Mouse (Mus musculus): ENCODE data around the gene Snx21. TPM values are rescaled to one million over a fixed set of nuclear protein-coding genes. Genes with fewer than 3 reads are reported as not detected.

The Snx21 gene
- polyA plus RNA-seq, 1 experiment from 2014 or later = 9.9 TPM

DNA sequence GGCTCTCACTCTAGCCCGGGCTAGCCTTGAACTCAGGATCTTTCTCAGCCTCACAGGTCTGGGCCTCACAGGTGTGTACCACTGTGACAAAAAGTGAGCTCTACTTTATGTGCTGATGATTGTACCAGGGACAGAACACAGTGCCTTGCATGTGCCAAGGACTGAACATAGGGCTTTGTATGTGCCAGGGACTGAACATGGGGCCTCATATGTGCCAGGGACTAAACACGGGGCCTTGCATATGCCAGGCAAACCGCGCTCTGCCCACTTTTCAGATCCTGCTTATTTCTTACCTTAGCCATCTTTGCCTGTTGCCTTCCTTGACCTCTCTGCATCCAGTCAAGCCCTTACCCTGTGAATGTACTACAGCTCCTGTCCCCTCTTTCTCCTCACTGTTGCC is 23.7 kb upstream of the Snx21 start:
- Histone ChIP-seq H3K9ac (replicated peaks; ENCODE audit: low read length) (no peak overlapping the region), H3K27ac (replicated peaks; ENCODE audit: low read depth, low read length) (no peak overlapping the region), H3K27me3 (ENCODE audit: control insufficient read depth, insufficient read depth, low read length) (no peaks in the 10 kb centered on the region), H3K9me3 (replicated peaks; ENCODE audit: control insufficient read depth, low read length) (no peaks in the 10 kb centered on the region), H3K4me3 (ENCODE audit: low read depth, low read length) (no peak overlapping the region), H3K36me3 (replicated peaks; ENCODE audit: control insufficient read depth, insufficient read depth, low read depth, low read length) (peaks cover 20% of the 10 kb centered on the region), H3K4me2 (ENCODE audit: low read depth, low read length) (no peak overlapping the region), H3K4me1 (ENCODE audit: control insufficient read depth, insufficient read depth, low read length) (no peaks in the 10 kb centered on the region)
- ATAC-seq (replicated peaks; ENCODE audit: insufficient number of reproducible peaks, low FRiP score, low TSS enrichment, low read depth) (no peak), DNase-seq (ENCODE audit: low spot score) (no peak)
- 96% methylated on average over 4 of the region's 4 CpGs for WGBS

DNA sequence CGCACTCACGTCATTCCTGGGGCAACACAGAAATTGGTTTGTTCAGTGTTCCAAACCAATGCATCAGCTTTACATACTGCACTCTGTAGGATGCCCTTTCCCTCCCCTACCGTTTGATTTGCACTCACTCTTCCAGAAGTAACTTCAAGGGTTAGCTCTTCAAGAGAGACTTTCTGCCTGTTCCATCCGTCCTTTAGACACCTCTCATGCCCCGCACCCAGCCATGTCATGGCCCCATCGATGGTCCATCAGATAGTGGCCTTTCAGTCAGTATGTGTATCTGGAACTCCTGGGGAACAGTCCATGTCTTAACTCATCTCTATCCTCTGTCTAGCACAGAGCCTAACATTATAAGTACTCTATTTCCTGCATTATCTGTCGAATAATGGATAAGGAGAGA is 23.0 kb upstream of the Snx21 start:
- H3K27me3 ChIP-seq (ENCODE audit: control insufficient read depth, insufficient read depth, low read length) = no peaks in the 10 kb centered on the region
- H3K4me1 ChIP-seq (ENCODE audit: control insufficient read depth, insufficient read depth, low read length) = no peaks in the 10 kb centered on the region
- ATAC-seq (replicated peaks; ENCODE audit: insufficient number of reproducible peaks, low FRiP score, low TSS enrichment, low read depth) = no peak
- no peak overlapping the region for H3K4me3 ChIP-seq (ENCODE audit: low read depth, low read length)
- H3K27ac ChIP-seq (replicated peaks; ENCODE audit: low read depth, low read length) = no peak overlapping the region
- H3K36me3 ChIP-seq (replicated peaks; ENCODE audit: control insufficient read depth, insufficient read depth, low read depth, low read length) = peaks cover 20% of the 10 kb centered on the region
- no peak overlapping the region for H3K4me2 ChIP-seq (ENCODE audit: low read depth, low read length)
- H3K9ac ChIP-seq (replicated peaks; ENCODE audit: low read length) = no peak overlapping the region
- 87% methylated on average over 7 of the region's 7 CpGs for WGBS
- DNase-seq (ENCODE audit: low spot score) = no peak
- no peaks in the 10 kb centered on the region for H3K9me3 ChIP-seq (replicated peaks; ENCODE audit: control insufficient read depth, low read length)

DNA sequence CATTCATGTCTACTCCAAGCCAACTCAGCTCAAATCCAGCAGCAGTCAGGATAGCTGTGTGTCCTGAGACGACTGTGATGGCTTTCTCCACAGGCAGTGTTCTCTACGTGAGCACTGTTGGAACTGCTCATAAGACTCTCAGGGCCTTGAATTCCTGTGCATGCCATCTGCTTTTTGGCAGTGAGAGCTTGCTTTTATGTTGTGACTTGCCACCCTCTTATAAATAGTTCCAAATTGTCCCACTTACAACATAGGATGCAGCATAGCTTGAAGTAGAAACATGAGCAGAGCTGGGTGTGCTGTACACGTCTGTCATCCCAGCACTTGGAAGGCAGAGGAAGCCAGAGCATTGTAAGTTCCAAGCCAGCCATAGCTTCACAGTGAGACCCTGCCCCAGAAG is 19.8 kb upstream of the Snx21 start:
- DNase-seq (ENCODE audit: low spot score) (no peak), ATAC-seq (replicated peaks; ENCODE audit: insufficient number of reproducible peaks, low FRiP score, low TSS enrichment, low read depth) (no peak)
- no peak overlapping the region for H3K4me2 ChIP-seq (ENCODE audit: low read depth, low read length)
- no peak overlapping the region for H3K9ac ChIP-seq (replicated peaks; ENCODE audit: low read length)
- H3K36me3 ChIP-seq (replicated peaks; ENCODE audit: control insufficient read depth, insufficient read depth, low read depth, low read length) = peaks cover 10% of the 10 kb centered on the region
- H3K27me3 ChIP-seq (ENCODE audit: control insufficient read depth, insufficient read depth, low read length) = no peaks in the 10 kb centered on the region
- no peaks in the 10 kb centered on the region for H3K9me3 ChIP-seq (replicated peaks; ENCODE audit: control insufficient read depth, low read length)
- 83% methylated on average over 3 of the region's 3 CpGs for WGBS
- H3K4me3 ChIP-seq (ENCODE audit: low read depth, low read length) = no peak overlapping the region
- H3K27ac ChIP-seq (replicated peaks; ENCODE audit: low read depth, low read length) = no peak overlapping the region
- no peaks in the 10 kb centered on the region for H3K4me1 ChIP-seq (ENCODE audit: control insufficient read depth, insufficient read depth, low read length)

DNA sequence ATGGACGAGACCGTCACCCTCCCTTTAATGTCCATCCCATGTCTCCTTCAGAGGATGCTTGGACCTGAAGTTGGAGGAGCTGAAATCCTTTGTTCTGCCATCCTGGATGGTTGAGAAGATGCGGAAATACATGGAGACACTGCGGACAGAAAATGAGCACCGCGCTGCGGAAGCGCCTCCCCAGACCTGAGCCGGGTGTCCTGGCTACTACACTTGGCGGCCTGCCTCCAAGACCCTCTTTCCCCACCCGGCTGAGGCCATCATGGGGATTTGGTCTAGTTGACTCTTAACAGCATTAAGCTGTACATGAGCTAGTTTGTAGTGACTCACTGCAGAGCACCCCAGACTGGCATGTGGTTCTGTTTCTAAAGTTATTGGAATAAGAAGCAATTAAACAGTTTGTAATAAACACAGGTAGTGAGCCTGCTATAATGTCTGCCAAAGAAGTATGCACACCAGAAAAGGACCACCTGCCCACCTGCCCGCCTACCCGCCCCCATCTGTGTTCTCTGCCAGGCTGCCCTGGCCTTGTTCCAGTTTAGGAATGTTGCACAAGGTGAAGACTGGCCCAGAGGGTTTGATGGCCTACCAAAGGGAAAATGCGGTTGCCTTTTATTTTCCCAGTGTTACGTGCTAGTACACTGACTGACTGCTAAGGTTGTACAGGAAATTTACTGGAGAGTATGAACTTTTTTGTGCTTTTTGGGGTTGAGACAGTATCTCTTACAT is 17.6 kb upstream of the Snx21 start:
- DNase-seq (ENCODE audit: low spot score) (no peak), ATAC-seq (replicated peaks; ENCODE audit: insufficient number of reproducible peaks, low FRiP score, low TSS enrichment, low read depth) (no peak)
- H3K4me3 ChIP-seq (ENCODE audit: low read depth, low read length) = no peak overlapping the region
- H3K9me3 ChIP-seq (replicated peaks; ENCODE audit: control insufficient read depth, low read length) = no peaks in the 10 kb centered on the region
- no peaks in the 10 kb centered on the region for H3K27me3 ChIP-seq (ENCODE audit: control insufficient read depth, insufficient read depth, low read length)
- H3K36me3 ChIP-seq (replicated peaks; ENCODE audit: control insufficient read depth, insufficient read depth, low read depth, low read length) = peaks cover 2% of the 10 kb centered on the region
- H3K9ac ChIP-seq (replicated peaks; ENCODE audit: low read length) = no peak overlapping the region
- no peak overlapping the region for H3K4me2 ChIP-seq (ENCODE audit: low read depth, low read length)
- no peak overlapping the region for H3K27ac ChIP-seq (replicated peaks; ENCODE audit: low read depth, low read length)
- 92% methylated on average over 15 of the region's 15 CpGs for WGBS
- peaks cover 4% of the 10 kb centered on the region; the same call in 1 of the 2 replicates for H3K4me1 ChIP-seq (ENCODE audit: control insufficient read depth, insufficient read depth, low read length)

DNA sequence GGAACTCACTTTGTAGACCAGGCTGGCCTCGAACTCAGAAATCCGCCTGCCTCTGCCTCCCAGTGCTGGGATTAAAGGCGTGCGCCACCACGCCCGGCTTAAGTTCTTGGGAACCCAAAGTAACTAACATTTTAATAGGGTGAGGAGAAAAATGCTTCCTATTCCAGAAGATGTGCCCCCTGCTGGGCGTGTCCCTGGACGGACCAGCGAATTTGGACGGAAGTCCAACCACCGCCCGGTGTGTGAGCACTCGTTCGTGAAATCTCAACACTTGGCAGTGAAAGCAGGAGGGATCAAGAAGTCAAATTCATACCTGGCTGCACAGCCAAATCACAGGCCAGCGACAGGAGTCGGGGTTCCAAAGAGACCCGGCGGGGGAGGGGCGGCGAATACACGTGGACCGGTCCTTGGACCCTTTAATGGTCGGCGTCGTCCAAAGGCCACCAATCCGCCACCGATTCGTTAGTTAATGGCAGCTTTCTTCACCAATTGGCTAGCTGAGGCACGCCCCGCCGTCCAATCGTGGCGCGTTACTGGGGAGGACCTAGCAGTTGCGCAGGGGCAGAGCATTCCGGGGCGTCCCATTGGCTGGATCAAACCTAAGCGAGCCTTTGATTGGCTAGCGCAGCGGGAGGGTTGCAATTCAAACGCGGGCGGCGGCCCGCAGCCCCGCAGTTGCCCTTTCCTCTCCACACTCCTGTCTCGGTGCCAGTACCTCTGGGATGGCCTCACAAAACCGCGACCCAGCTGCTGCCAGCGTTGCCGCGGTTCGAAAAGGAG is 16.2 kb upstream of the Snx21 start, which contains the start of gene Ube2c:
Gene Ube2c (plus strand): TSS at position 641 of the 780 bp plus-strand sequence.
- Histone ChIP-seq H3K4me3 (ENCODE audit: low read depth, low read length) (peak within 1 kb of the TSS; percentile 99), H3K36me3 (replicated peaks; ENCODE audit: control insufficient read depth, insufficient read depth, low read depth, low read length) (no peaks in the 10 kb centered on the region; the same call in none of the 2 replicates), H3K9ac (replicated peaks; ENCODE audit: low read length) (peak within 1 kb of the TSS; percentile 90), H3K27ac (replicated peaks; ENCODE audit: low read depth, low read length) (peak within 1 kb of the TSS; percentile 70), H3K27me3 (ENCODE audit: control insufficient read depth, insufficient read depth, low read length) (no peaks in the 10 kb centered on the region), H3K4me1 (ENCODE audit: control insufficient read depth, insufficient read depth, low read length) (peaks cover 4% of the 10 kb centered on the region; the same call in 1 of the 2 replicates), H3K9me3 (replicated peaks; ENCODE audit: control insufficient read depth, low read length) (no peaks in the 10 kb centered on the region), H3K4me2 (ENCODE audit: low read depth, low read length) (peak within 1 kb of the TSS; percentile 82)
- DNase-seq (ENCODE audit: low spot score) (peak; percentile 99), ATAC-seq (replicated peaks; ENCODE audit: insufficient number of reproducible peaks, low FRiP score, low TSS enrichment, low read depth) (peak; percentile 98)
- 2% methylated on average over 53 of the region's 53 CpGs for WGBS

DNA sequence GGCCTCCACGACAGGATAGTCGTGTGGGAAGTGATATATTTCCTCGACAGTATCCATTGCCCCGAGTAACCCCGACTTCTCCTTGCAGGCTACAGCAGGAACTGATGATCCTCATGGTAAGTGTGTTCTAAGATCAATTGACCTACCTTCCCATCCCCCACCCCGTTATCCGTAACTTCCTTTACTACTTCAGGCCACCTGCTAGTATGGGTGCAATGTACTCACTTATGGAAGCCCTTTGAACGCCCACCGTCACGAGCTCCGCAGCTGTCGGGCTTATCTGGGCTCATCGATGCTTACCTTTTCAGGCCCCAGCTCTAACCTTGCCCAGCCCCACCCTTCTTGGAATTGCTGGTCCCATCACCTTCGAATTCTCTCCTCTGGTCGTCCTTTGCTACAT is 15.3 kb upstream of the Snx21 start:
- DNase-seq (ENCODE audit: low spot score) (peak; percentile 28), ATAC-seq (replicated peaks; ENCODE audit: insufficient number of reproducible peaks, low FRiP score, low TSS enrichment, low read depth) (no peak)
- Histone ChIP-seq H3K27ac (replicated peaks; ENCODE audit: low read depth, low read length) (peak overlapping the region; percentile 70; the same call in 1 of the 2 replicates), H3K4me2 (ENCODE audit: low read depth, low read length) (peak overlapping the region; percentile 82), H3K4me3 (ENCODE audit: low read depth, low read length) (peak overlapping the region; percentile 99), H3K9me3 (replicated peaks; ENCODE audit: control insufficient read depth, low read length) (no peaks in the 10 kb centered on the region), H3K9ac (replicated peaks; ENCODE audit: low read length) (peak overlapping the region; percentile 90), H3K27me3 (ENCODE audit: control insufficient read depth, insufficient read depth, low read length) (no peaks in the 10 kb centered on the region), H3K4me1 (ENCODE audit: control insufficient read depth, insufficient read depth, low read length) (peaks cover 4% of the 10 kb centered on the region; the same call in 1 of the 2 replicates), H3K36me3 (replicated peaks; ENCODE audit: control insufficient read depth, insufficient read depth, low read depth, low read length) (no peaks in the 10 kb centered on the region; the same call in none of the 2 replicates)
- WGBS = 4% methylated on average over 15 of the region's 15 CpGs

DNA sequence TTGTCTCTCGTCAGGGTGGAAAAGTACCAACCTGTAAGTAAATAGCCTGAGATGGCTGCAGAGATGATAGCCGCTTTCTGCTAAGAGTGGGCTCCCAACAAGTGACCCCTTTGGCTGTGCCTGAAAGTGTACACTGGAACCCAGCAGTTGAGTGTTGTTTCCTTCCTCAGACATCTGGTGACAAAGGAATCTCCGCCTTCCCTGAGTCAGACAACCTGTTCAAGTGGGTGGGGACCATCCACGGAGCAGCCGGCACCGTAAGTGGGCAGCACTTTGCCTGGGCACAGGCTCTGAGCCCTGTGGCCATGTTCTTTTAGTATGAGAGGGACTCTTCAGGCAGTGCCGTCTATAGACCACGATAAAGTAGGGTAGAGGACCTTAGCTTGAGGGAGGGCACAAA is 14.5 kb upstream of the Snx21 start:
- peak overlapping the region; percentile 82 for H3K4me2 ChIP-seq (ENCODE audit: low read depth, low read length)
- ATAC-seq (replicated peaks; ENCODE audit: insufficient number of reproducible peaks, low FRiP score, low TSS enrichment, low read depth) (no peak), DNase-seq (ENCODE audit: low spot score) (no peak)
- peak overlapping the region; percentile 99 for H3K4me3 ChIP-seq (ENCODE audit: low read depth, low read length)
- H3K9me3 ChIP-seq (replicated peaks; ENCODE audit: control insufficient read depth, low read length) = no peaks in the 10 kb centered on the region
- peak overlapping the region; percentile 90 for H3K9ac ChIP-seq (replicated peaks; ENCODE audit: low read length)
- peaks cover 4% of the 10 kb centered on the region; the same call in 1 of the 2 replicates for H3K4me1 ChIP-seq (ENCODE audit: control insufficient read depth, insufficient read depth, low read length)
- no peak overlapping the region for H3K27ac ChIP-seq (replicated peaks; ENCODE audit: low read depth, low read length)
- no peaks in the 10 kb centered on the region; the same call in none of the 2 replicates for H3K36me3 ChIP-seq (replicated peaks; ENCODE audit: control insufficient read depth, insufficient read depth, low read depth, low read length)
- no peaks in the 10 kb centered on the region for H3K27me3 ChIP-seq (ENCODE audit: control insufficient read depth, insufficient read depth, low read length)
- WGBS = 84% methylated on average over 8 of the region's 8 CpGs

All from embryonic facial prominence, embryonic 11.5 days (tissue).